Mouse (Mus musculus) heart, adult 2 months (tissue): ENCODE results near the gene Tbc1d22a.

Experiments
- CTCF ChIP-seq: fragments of 200-600 bp; IDR thresholded peaks from 2 replicates; pipeline ENCODE4 v1.8.1; 2022; ENCODE audit warnings: antibody characterized with exemption, mild to moderate bottlenecking, moderate library complexity
- EP300 ChIP-seq: fragments of 200-500 bp; IDR thresholded peaks from 2 replicates; pipeline ENCODE4 v1.6.1; 2011; ENCODE audit warnings: low read depth, low read length, control low read depth; ENCODE audit not compliant: insufficient read depth

GRCm38 (mm10) chr15:86268526-86268925 is 54.3 kb downstream of the Tbc1d22a start:
- no peak for TF ChIP-seq CTCF
- TF ChIP-seq EP300 = no peak
